Mouse (Mus musculus) cerebellum, adult 2 months (tissue): ENCODE measurements at regions not wholly inside any gene's neighbourhood (a gene's known extent, or its start where the extent isn't known, plus 50 kb on each side); places are given as distances from the start of the nearest gene placed in this dataset.

Experiments
- CTCF ChIP-seq: fragments of 200-500 bp; IDR thresholded peaks from 2 replicates; pipeline ENCODE4 v1.5.1; 2011; ENCODE audit warnings: low read depth, mild to moderate bottlenecking, control low read depth, low read length, moderate library complexity, borderline replicate concordance; ENCODE audit not compliant: insufficient read depth
- POLR2A ChIP-seq: fragments of 200-500 bp; IDR thresholded peaks from 2 replicates; pipeline ENCODE4 v1.6.1; 2011; ENCODE audit warnings: low read length, control low read depth, borderline replicate concordance; ENCODE audit not compliant: insufficient read depth

DNA sequence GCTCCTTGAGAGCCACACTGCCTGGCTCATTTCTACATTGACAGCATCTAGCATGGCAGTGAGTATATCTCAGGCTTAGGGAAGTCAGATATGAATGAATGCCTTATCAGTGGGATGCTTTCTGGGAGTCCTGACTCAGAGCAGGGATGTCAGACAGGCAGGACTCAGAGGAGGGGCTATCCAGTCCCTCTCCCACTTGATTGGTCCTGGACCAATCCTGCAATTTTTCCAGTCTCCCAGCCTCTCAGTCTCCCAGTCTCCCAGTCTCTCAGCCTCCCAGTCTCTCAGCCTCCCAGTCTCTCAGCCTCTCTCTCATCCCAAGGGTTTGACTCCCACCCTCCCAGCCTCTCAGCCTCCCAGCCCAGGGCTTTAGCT lies 211.0 kb upstream of the Cxcr4 start:
- TF ChIP-seq POLR2A, result no peak
- TF ChIP-seq CTCF, result no peak
